In the genomic region with DNA sequence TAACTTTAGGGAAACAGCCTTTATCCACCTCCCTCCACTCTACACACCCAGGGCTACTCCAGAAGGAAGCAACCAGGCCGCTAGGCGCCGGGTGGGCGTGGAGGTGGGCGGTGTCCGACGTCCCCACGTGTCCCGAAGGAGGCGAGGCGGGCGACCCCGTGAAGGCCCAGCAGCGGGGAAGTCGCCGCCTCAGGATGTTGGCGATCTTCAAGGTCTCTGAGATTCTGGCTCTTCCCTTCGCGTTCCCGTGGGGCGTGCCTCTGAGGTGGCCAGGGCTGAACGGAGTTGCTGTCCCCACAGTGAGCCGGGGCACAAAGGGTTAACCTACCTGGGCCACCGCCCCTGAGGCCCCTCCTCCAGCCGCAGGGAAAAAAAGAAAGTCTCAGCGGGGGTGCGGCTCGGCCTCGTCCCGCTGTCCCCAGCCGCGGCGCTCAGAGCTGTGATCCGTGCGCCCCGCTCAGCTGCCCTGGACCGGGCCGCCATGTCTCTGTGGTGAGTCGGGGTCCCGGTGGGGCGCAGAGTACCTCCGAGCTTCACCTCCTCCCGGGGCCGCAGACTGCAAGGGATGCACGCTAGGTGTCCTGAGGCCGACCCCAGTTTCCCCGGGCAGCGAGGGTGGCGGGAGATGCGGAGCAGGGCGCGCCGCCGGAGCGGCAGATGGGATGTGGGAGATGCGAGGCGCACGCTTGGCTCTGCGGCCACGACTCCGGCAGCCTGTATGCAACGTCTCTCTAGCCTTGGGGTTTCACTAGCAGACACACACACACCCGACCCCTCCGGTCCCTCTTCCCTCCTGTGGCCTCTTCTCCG, we compare ENCODE assay signal across 8 mouse cellular contexts. TPM values are rescaled to one million over a fixed set of nuclear protein-coding genes. Genes with fewer than 3 reads are reported as not detected.
DNase-seq lines count a peak whose midpoint lies in the region; ATAC-seq and TF ChIP-seq lines count a peak whose summit lies in the region.

No protein-coding gene starts in this region.

- 2% methylated on average over 65 of the region's 65 CpGs for WGBS in spleen, adult 2 months
- under 1% methylated on average over 65 of the region's 65 CpGs for WGBS in heart, embryonic 15.5 days
- under 1% methylated on average over 65 of the region's 65 CpGs for WGBS in liver, embryonic 16.5 days (ENCODE audit: insufficient replicate concordance)
- under 1% methylated on average over 65 of the region's 65 CpGs for WGBS in neural tube, embryonic 13.5 days

- peak overlapping the region; percentile 61; the same call in 1 of the 2 replicates for H3K4me3 ChIP-seq in spleen, adult 2 months (ENCODE audit: extremely low read depth, insufficient read depth, insufficient read length)
- H3K4me3 ChIP-seq in heart, embryonic 15.5 days, result peak overlapping the region; percentile 67
- peak overlapping the region; percentile 58 for H3K4me3 ChIP-seq in liver, embryonic 16.5 days (ENCODE audit: low read depth, low read length)
- H3K4me3 ChIP-seq in neural tube, embryonic 13.5 days, result peak overlapping the region; percentile 68

- peak; percentile 59 for ATAC-seq in heart, embryonic 15.5 days (replicated peaks; ENCODE audit: insufficient number of reproducible peaks, insufficient read depth, low FRiP score, low read depth)
- ATAC-seq in liver, embryonic 16.5 days (ENCODE audit: low read depth), result peak; percentile 40
- ATAC-seq in neural tube, embryonic 13.5 days (ENCODE audit: low read depth), result peak; percentile 83

- H3K27ac ChIP-seq in spleen, adult 2 months (ENCODE audit: insufficient read depth, low read length), result no peak overlapping the region
- no peak overlapping the region for H3K27ac ChIP-seq in heart, embryonic 15.5 days
- H3K27ac ChIP-seq in liver, embryonic 16.5 days (ENCODE audit: low read length), result no peak overlapping the region
- no peak overlapping the region for H3K27ac ChIP-seq in neural tube, embryonic 13.5 days (replicated peaks)

- peak in 1 of 2 experiments; percentile 31 for DNase-seq in spleen, adult 2 months (ENCODE audit: low read depth in 1 of 2, low spot score in 2 of 2)
- DNase-seq in spleen, postnatal 14 days (ENCODE audit: low spot score in 2 of 2), result no peak
- DNase-seq in embryo, embryonic 9.5 days (ENCODE audit: extremely low spot score), result peak; percentile 85
- DNase-seq in kidney, postnatal 10 days, result peak; percentile 90
- DNase-seq in thymus, postnatal 14 days, result peak; percentile 42

- no peaks in the 10 kb centered on the region; the same call in 1 of the 2 replicates for H3K27me3 ChIP-seq in spleen, adult 2 months (ENCODE audit: control insufficient read depth, insufficient read depth, low read length)
- peaks cover 54% of the 10 kb centered on the region for H3K27me3 ChIP-seq in heart, embryonic 15.5 days
- H3K27me3 ChIP-seq in liver, embryonic 16.5 days (ENCODE audit: control insufficient read depth, insufficient read depth, low read depth, low read length), result peaks cover 32% of the 10 kb centered on the region
- peaks cover 61% of the 10 kb centered on the region for H3K27me3 ChIP-seq in neural tube, embryonic 13.5 days

- TF ChIP-seq POLR2A in spleen, adult 2 months (IDR thresholded peaks at IDR 0.05; ENCODE audit: low read depth, low read length), result no peak

- peak overlapping the region; percentile 56 for H3K9ac ChIP-seq in heart, embryonic 15.5 days
- peak overlapping the region; percentile 38 for H3K9ac ChIP-seq in liver, embryonic 16.5 days (ENCODE audit: low read depth, low read length)
- H3K9ac ChIP-seq in neural tube, embryonic 13.5 days, result peak overlapping the region; percentile 77

- no peaks in the 10 kb centered on the region for H3K9me3 ChIP-seq in heart, embryonic 15.5 days (replicated peaks)
- no peaks in the 10 kb centered on the region for H3K9me3 ChIP-seq in liver, embryonic 16.5 days (replicated peaks; ENCODE audit: control insufficient read depth, low read length)
- H3K9me3 ChIP-seq in neural tube, embryonic 13.5 days, result no peaks in the 10 kb centered on the region

- peak overlapping the region; percentile 99 for H3K4me2 ChIP-seq in heart, embryonic 15.5 days
- H3K4me2 ChIP-seq in liver, embryonic 16.5 days (ENCODE audit: low read depth, low read length), result peak overlapping the region; percentile 75
- peak overlapping the region; percentile 99 for H3K4me2 ChIP-seq in neural tube, embryonic 13.5 days

- peaks cover 17% of the 10 kb centered on the region for H3K4me1 ChIP-seq in spleen, adult 2 months (ENCODE audit: control insufficient read depth, insufficient read depth, insufficient read length)
- H3K4me1 ChIP-seq in heart, embryonic 15.5 days (replicated peaks), result peaks cover 15% of the 10 kb centered on the region
- peaks cover 13% of the 10 kb centered on the region for H3K4me1 ChIP-seq in liver, embryonic 16.5 days (ENCODE audit: control insufficient read depth, low read depth, low read length)
- peaks cover 12% of the 10 kb centered on the region for H3K4me1 ChIP-seq in neural tube, embryonic 13.5 days (replicated peaks)

- TF ChIP-seq CTCF in spleen, adult 2 months (IDR thresholded peaks at IDR 0.05; ENCODE audit: extremely low read depth, insufficient read depth, insufficient read length, insufficient replicate concordance), result no peak

- no peaks in the 10 kb centered on the region for H3K36me3 ChIP-seq in spleen, adult 2 months (ENCODE audit: control insufficient read depth, insufficient read depth, low read length)
- H3K36me3 ChIP-seq in heart, embryonic 15.5 days, result no peaks in the 10 kb centered on the region
- no peaks in the 10 kb centered on the region for H3K36me3 ChIP-seq in liver, embryonic 16.5 days (ENCODE audit: control insufficient read depth, insufficient read depth)
- no peaks in the 10 kb centered on the region for H3K36me3 ChIP-seq in neural tube, embryonic 13.5 days

RNA-seq across cellular contexts. Expression of gene B3gnt7, which starts 0.6 kb away (rescaled TPM):
- polyA plus RNA-seq in spleen, adult 2 months (2012; rRNA removed), result 2.3 and 3.3 TPM in 2 replicates
- 2.0 and 2.4 TPM in 2 replicates for polyA plus RNA-seq in heart, embryonic 15.5 days (2015; fragmentation: Nextera tagmentation; extraction: Ambion mirVana)
- 0.65 and 0.68 TPM in 2 replicates for polyA plus RNA-seq in liver, embryonic 16.5 days (2015; fragmentation: Nextera tagmentation; extraction: Ambion mirVana)
- polyA plus RNA-seq in neural tube, embryonic 13.5 days (2015; fragmentation: Nextera tagmentation; extraction: Ambion mirVana), result 3.3 and 4.2 TPM in 2 replicates

RNA-seq across cellular contexts. Expression of gene Ncl, which starts 55.9 kb away (rescaled TPM):
- 8.5 and 9.1 TPM in 2 replicates for polyA plus RNA-seq in spleen, adult 2 months (2012; rRNA removed)
- 219 and 239 TPM in 2 replicates for polyA plus RNA-seq in heart, embryonic 15.5 days (2015; fragmentation: Nextera tagmentation; extraction: Ambion mirVana)
- 175 and 188 TPM in 2 replicates for polyA plus RNA-seq in liver, embryonic 16.5 days (2015; fragmentation: Nextera tagmentation; extraction: Ambion mirVana)
- 213 and 222 TPM in 2 replicates for polyA plus RNA-seq in neural tube, embryonic 13.5 days (2015; fragmentation: Nextera tagmentation; extraction: Ambion mirVana)

Comparison
In these comparisons a context has a peak if more than half of its experiments do, and no peak if none do; other contexts are left out.
1. DNase-seq: peak in embryo, embryonic 9.5 days (single experiment), kidney, postnatal 10 days (single experiment) and thymus, postnatal 14 days (single experiment); none in spleen, postnatal 14 days (0 of 2).
2. RNA of gene Ncl, which starts 55.9 kb away (polyA plus RNA-seq): 219 to 239 TPM in heart, embryonic 15.5 days, 213 to 222 TPM in neural tube, embryonic 13.5 days and 175 to 188 TPM in liver, embryonic 16.5 days; 8.5 to 9.1 TPM in spleen, adult 2 months; every median in the first group is over 10 times any median in the second.
3. Peak in every context shown above with its lines, with median percentiles within 50 percentile points of each other: H3K4me3 ChIP-seq, ATAC-seq, H3K4me2 ChIP-seq and H3K9ac ChIP-seq.